Mouse (Mus musculus) frontal cortex, adult 2 months (tissue): ENCODE measurements around the gene Prdm11. TPM values are rescaled to one million over a fixed set of nuclear protein-coding genes. Genes with fewer than 3 reads are reported as not detected.

Source experiments
- DNase-seq, 2 experiments: peaks; one replicate each; pipeline ENCODE4 v3.0.0; 2022; ENCODE audit warnings: low spot score in 1 of 2; ENCODE audit errors: extremely low spot score in 1 of 2
- polyA plus RNA-seq: library from polyadenylated mRNA; depleted of rRNA; stranded (reverse); fragments of >200 nt; gene quantifications from 2 replicates; pipeline ENCODE4 v1.2.3, GENCODE M21; 2012

Gene Prdm11
- polyA plus RNA-seq, 1 experiment: 7.9 TPM

DNA sequence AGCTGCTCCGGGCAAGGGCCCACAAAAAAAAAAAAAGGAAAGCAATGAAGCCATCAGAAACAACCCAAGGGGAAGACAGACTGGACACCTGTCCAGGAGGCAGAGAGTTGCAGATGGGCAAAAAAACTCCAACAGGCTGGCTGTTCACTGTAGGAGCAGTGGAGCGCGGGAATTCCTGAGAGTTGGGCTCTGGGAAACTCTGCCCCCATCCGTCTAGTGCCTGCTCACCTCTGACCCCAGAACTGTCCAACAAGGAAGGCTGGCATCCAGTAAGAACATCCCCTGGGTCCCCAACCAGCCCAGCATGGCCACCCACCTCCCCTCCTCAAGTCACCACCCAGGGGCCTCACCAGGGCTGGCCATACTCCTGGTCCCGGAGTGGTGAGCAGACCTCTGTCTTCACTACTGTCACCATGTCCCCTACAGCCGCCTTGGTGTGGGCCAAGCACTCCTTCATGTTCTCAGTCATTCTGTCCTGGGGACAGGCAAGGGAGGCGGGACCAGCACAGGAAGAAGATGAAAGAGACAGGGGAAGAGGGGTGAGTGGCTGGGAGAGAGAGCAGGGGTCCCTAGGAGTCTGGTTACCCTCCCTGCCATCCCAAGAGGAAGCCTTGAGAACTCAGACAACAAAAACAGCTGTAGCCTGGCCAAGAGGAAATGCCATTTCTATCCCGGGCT, 32.4 kb downstream of the Prdm11 start:
- DNase-seq: no peak

DNA sequence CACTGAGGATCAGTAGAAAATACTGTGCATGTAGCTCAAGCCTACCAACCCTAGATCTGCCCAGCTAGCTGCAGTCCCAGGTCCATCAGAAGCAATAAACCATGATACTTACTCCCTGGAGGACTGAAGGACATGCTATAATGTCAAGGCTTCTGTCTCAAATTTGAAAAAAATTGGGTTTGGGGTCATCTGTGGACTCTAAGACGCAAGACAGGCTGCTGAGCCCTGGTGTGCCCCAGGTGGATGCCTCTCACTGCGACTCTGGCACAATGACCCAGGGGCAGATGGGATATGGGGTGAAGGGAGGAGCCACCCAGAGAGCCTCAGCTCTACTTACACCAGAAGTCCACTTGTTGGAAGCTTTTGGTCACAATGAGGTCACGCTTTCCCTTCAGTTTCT, 33.0 kb downstream of the Prdm11 start:
- DNase-seq: no peak

GRCm38 (mm10) chr2:93011933-93012332, 34.0 kb downstream of the Prdm11 start:
- no peak for DNase-seq

DNA sequence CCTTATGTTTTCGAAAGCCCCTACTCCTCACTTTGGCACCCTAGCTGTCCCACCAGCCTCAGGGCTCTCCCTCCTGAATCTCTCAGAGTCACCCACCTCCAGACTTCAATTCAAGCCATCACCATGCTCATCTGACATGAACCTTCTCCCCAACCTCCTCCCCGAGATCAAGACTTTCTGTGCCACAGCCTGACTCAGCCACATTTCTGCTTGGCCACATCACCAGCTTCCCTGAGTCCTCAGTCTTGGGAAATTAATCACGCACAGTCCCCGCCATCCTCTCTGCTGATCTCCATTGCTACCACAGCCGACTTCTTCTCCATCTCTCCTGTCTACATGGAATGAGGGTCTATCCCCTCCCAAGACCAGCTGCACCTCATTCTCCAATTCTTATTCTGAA, 34.5 kb downstream of the Prdm11 start:
- no peak for DNase-seq

GRCm38 (mm10) chr2:93007967-93008685, 37.8 kb downstream of the Prdm11 start:
- no peak for DNase-seq

DNA sequence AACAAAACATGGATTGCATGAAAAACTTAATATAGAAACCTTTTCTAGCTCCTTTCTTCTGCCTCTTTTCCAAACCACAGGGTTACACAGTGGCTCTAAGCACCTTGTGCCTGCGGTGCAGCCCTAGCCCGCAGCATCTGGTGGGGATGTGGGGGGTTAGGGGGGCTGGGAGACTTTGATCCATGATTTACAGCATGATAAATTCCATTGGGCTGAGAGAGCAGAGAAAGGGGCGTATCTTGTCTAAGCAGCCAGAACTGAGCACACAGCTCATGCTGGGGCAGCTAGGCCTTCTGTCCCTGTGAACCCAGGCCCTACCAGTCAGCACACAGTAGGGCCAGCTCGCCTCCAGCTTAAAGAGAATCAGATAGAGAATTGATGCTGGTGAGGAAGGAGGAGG, 40.9 kb downstream of the Prdm11 start:
- no peak for DNase-seq

DNA sequence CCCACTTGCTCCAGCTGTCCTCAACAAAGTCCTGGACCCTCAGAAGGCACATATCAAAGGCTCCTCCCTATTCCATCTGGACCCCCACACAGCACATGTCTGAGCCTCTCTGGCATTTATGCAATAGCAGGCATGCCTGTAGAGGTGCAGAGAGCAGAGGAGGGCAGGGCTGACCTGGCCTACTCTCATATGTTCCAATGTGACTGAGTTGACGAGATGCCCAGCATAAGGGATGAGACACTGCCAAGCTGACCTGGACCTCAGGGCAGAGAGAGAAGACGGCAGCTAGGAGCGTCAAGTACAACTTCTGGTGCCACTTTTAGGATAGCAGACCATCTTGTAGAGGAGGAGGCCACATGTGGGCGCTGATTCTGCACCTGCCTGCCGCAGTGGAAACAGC, 54.0 kb downstream of the Prdm11 start:
- DNase-seq: no peak

DNA sequence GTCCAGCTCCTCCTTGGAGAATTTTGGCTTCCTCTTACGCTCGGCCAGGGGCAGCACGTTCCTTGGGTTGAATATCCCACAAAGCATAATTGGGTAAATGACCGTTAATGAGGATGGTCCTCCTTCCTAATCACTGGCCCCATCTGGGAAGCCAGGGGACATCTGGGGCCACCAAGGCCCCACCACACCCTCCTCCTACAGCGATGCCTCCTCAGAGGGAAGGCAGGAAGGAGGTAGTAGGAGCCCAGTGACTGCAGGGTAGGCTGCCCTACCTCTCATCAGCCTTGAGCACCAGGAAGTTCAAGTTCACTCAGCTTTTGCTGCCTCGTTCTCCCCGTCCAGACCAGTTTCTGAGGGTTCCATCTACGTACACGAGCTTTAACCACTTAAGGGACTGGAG, 56.4 kb downstream of the Prdm11 start:
- no peak for DNase-seq

DNA sequence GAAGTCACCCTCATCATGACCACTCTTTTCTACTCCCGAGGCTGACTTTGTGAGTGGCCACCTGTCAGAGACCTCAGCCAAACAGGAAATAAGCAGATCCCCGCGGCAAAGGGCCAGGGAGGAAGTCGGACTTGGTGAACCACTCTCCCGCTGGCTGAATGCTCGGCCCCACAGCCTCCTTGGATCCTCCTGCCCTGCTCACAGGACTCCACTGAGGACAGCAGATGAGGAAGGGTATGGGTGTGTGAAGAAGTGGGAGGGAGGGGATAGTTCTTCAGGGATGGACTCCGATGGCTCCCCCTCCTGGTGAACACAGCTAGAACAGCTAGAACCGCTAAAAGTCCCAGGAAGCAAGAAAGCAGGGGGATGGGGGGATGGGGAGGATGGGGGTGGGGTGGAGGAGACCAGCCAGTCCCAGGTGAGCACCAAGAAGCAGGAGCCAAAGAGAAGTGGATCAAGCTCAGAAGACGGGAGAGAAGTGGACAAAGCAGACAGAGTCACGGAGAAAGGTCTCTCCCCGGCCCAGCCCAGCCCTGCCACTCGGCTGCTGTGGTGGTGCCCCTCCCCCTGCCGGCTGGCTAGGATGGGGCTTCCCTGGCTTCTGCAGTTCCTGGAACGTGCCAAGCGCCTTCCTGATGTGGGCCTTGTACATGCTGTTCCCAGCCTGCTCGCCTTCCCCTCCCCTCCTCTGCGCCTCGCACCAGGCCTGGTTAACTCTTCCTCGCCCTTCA, 57.9 kb downstream of the Prdm11 start:
- DNase-seq: peak; percentile 21 to 55

GRCm38 (mm10) chr2:92987108-92987618, 58.8 kb downstream of the Prdm11 start:
- DNase-seq: no peak

- DNase-seq: no peak
Measured at GRCm38 (mm10) chr2:92985600-92985999, 60.4 kb downstream of the Prdm11 start.

DNA sequence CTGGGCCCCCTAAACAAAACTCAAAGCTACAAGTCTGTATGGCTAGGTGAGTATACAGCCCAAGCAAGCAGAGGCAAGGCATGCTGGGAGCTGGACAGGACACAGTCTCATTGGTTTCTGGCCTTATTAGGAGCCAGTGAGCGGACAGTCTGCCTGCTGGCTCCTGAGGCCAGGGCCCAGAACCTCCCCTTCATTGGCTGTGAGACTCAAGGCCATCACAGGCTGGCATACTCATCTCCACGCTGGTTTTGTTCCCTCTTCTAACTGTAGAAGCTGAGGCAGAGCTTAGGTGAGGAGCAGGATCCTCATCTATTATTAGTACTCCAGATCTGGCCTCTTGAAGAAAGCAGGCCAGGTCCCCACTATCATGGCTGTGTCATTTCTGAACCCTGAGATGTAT, 60.8 kb downstream of the Prdm11 start:
- no peak for DNase-seq

GRCm38 (mm10) chr2:92984321-92985108, 61.5 kb downstream of the Prdm11 start:
- no peak for DNase-seq

DNA sequence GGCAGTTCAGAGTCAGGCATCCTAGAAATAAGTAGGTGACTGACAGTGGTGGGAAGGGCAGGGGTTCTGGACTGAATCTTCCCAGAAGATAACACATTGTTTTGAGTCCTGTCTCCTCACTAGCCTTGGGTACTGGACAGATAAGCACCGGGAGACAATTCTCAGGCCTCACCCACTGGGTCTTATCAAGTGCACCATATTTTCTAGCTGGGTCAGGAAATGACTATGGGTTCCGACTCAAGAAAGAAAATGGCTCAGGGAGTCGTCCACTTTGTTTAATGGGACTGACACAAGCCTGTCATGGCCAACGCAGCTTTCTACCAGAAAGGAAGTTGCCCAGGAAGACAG, 62.7 kb downstream of the Prdm11 start:
- no peak for DNase-seq

- peak in 1 of 2 experiments; percentile 33 for DNase-seq
Measured at GRCm38 (mm10) chr2:92982591-92983272, 63.2 kb downstream of the Prdm11 start.

DNA sequence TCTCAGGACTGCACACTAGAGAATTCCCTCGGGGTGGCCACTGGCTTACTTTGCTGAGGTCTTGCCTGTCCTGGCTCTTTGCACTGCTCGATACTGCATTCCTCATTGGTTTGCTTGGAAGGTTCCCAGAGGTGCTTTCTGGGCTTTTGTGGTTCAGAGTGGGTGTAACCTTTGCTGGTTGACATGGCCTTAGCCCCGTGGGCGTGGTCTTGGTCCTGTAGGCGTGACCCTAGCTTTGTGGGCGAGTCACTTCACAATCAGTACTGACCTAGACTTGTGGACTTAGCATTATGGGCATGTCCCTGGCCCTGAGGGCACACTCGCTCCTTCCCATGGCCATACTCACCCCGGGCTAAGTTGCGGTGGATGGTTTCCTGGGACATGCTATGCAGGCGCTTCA, 65.8 kb downstream of the Prdm11 start:
- no peak for DNase-seq

GRCm38 (mm10) chr2:92975031-92975790, 70.8 kb downstream of the Prdm11 start:
- DNase-seq: no peak

- DNase-seq: no peak
Measured at GRCm38 (mm10) chr2:92973646-92974045, 72.3 kb downstream of the Prdm11 start.

DNA sequence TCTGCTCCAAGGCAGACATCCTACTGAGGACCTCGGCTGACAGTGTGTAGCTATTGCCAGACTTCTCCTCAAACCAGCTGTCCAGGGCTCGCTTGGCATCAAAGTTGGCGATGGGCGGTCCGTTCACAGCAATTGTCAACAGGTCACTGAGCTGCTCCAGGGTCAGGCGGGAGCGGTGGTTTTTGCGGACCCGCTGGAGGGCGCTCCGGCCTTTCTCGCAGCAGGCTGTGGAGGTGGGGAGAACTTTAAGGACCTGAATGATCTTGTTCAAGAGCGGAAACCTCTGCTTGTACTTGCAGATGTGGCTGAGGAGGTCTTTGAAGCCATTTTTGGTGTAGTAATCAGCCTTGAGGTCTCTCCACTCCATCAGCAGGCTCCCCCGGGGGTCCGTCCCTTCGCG, 73.9 kb downstream of the Prdm11 start:
- no peak for DNase-seq
